Comparison of ENCODE assay signal across 9 mouse cellular contexts in genomic region chr6:52259811-52260261, GRCm38 (mm10). TPM values are rescaled to one million over a fixed set of nuclear protein-coding genes. Genes with fewer than 3 reads are reported as not detected.
DNase-seq lines count a peak whose midpoint lies in the region; ATAC-seq lines count a peak whose summit lies in the region.
"Had no signal": no experiment of that assay in that cellular context is flagged by ENCODE, and none has a peak within 500 bp of the region (broad histone marks: within the 10 kb centered on the region; RNA-seq: fewer than 3 reads in every experiment).

No protein-coding gene starts in this region.

- H3K4me3 ChIP-seq in heart, embryonic 15.5 days: peak overlapping the region; percentile 49
- H3K4me3 ChIP-seq in hindbrain, embryonic 12.5 days: peak overlapping the region; percentile 16
- no peak overlapping the region for H3K4me3 ChIP-seq in midbrain, embryonic 13.5 days (replicated peaks)

- no peak overlapping the region for H3K27ac ChIP-seq in heart, embryonic 15.5 days
- no peak overlapping the region for H3K27ac ChIP-seq in hindbrain, embryonic 12.5 days
- no peak overlapping the region for H3K27ac ChIP-seq in midbrain, embryonic 13.5 days

- no peaks in the 10 kb centered on the region for H3K36me3 ChIP-seq in heart, embryonic 15.5 days
- H3K36me3 ChIP-seq in hindbrain, embryonic 12.5 days: no peaks in the 10 kb centered on the region
- no peaks in the 10 kb centered on the region for H3K36me3 ChIP-seq in midbrain, embryonic 13.5 days

- 1% methylated on average over 39 of the region's 39 CpGs for WGBS in heart, embryonic 15.5 days
- 0% methylated on average over 39 of the region's 39 CpGs for WGBS in hindbrain, embryonic 12.5 days
- under 1% methylated on average over 39 of the region's 39 CpGs for WGBS in midbrain, embryonic 13.5 days

- H3K4me1 ChIP-seq in heart, embryonic 15.5 days (replicated peaks): peaks cover 20% of the 10 kb centered on the region
- H3K4me1 ChIP-seq in hindbrain, embryonic 12.5 days: peaks cover 9% of the 10 kb centered on the region
- H3K4me1 ChIP-seq in midbrain, embryonic 13.5 days (replicated peaks): peaks cover 6% of the 10 kb centered on the region; the same call in 1 of the 2 replicates

- no peaks in the 10 kb centered on the region for H3K9me3 ChIP-seq in heart, embryonic 15.5 days (replicated peaks)
- H3K9me3 ChIP-seq in hindbrain, embryonic 12.5 days (replicated peaks): no peaks in the 10 kb centered on the region
- no peaks in the 10 kb centered on the region for H3K9me3 ChIP-seq in midbrain, embryonic 13.5 days

- DNase-seq in heart, adult 9 months (ENCODE audit: low spot score in 2 of 2): no peak
- peak; percentile 43 for DNase-seq in R1 (ENCODE audit: low read depth, low spot score)
- no peak for DNase-seq in T-cell, adult 2 months (ENCODE audit: low spot score)
- DNase-seq in c-Kit-positive CD71-positive TER-119-positive erythroid progenitor cells, embryonic 14.5 days (ENCODE audit: low spot score): no peak
- DNase-seq in spleen, adult 12 weeks (ENCODE audit: low spot score): no peak
- DNase-seq: gastrocnemius, postnatal 25 days had no signal

- ATAC-seq in heart, embryonic 15.5 days (replicated peaks; ENCODE audit: insufficient number of reproducible peaks, insufficient read depth, low FRiP score, low read depth): no peak
- ATAC-seq in hindbrain, embryonic 12.5 days (ENCODE audit: low FRiP score): no peak
- no peak for ATAC-seq in midbrain, embryonic 13.5 days

- peaks cover 92% of the 10 kb centered on the region for H3K27me3 ChIP-seq in heart, embryonic 15.5 days
- H3K27me3 ChIP-seq in hindbrain, embryonic 12.5 days: peaks cover 90% of the 10 kb centered on the region
- peaks cover 98% of the 10 kb centered on the region for H3K27me3 ChIP-seq in midbrain, embryonic 13.5 days

- H3K9ac ChIP-seq in heart, embryonic 15.5 days: no peak overlapping the region
- H3K9ac ChIP-seq in hindbrain, embryonic 12.5 days: no peak overlapping the region
- H3K9ac ChIP-seq in midbrain, embryonic 13.5 days (replicated peaks): no peak overlapping the region

- H3K4me2 ChIP-seq in heart, embryonic 15.5 days: peak overlapping the region; percentile 75
- H3K4me2 ChIP-seq in hindbrain, embryonic 12.5 days (replicated peaks): peak overlapping the region; percentile 41; the same call in 1 of the 2 replicates
- H3K4me2 ChIP-seq in midbrain, embryonic 13.5 days (replicated peaks): peak overlapping the region; percentile 43; the same call in 1 of the 2 replicates

RNA-seq across cellular contexts. Expression of gene Hoxa13, which starts 0.8 kb away (rescaled TPM):
- 0.09 TPM in 1 of 2 replicates, not detected in the other for polyA plus RNA-seq in heart, embryonic 15.5 days (2015; fragmentation: Nextera tagmentation; extraction: Ambion mirVana)
- polyA plus RNA-seq in hindbrain, embryonic 12.5 days (2016; fragmentation: Nextera tagmentation; extraction: Ambion mirVana): not detected in 2 replicates
- not detected in 2 replicates for polyA plus RNA-seq in midbrain, embryonic 13.5 days (2015; fragmentation: Nextera tagmentation; extraction: Ambion mirVana)

RNA-seq across cellular contexts. Expression of gene Hoxa11, which starts 14.2 kb away (rescaled TPM):
- polyA plus RNA-seq in heart, embryonic 15.5 days (2015; fragmentation: Nextera tagmentation; extraction: Ambion mirVana): 0.06 TPM in 1 of 2 replicates, not detected in the other
- polyA plus RNA-seq in hindbrain, embryonic 12.5 days (2016; fragmentation: Nextera tagmentation; extraction: Ambion mirVana): not detected in 2 replicates
- polyA plus RNA-seq in midbrain, embryonic 13.5 days (2015; fragmentation: Nextera tagmentation; extraction: Ambion mirVana): not detected in 2 replicates

RNA-seq across cellular contexts. Expression of gene Hoxa10, which starts 19.2 kb away (rescaled TPM):
- polyA plus RNA-seq in heart, embryonic 15.5 days (2015; fragmentation: Nextera tagmentation; extraction: Ambion mirVana): 0.19 and 0.55 TPM in 2 replicates
- not detected in 2 replicates for polyA plus RNA-seq in hindbrain, embryonic 12.5 days (2016; fragmentation: Nextera tagmentation; extraction: Ambion mirVana)
- 0.30 TPM in 1 of 2 replicates, not detected in the other for polyA plus RNA-seq in midbrain, embryonic 13.5 days (2015; fragmentation: Nextera tagmentation; extraction: Ambion mirVana)

RNA-seq across cellular contexts. Expression of gene Hoxa9, which starts 28.9 kb away (rescaled TPM):
- 0.13 and 0.24 TPM in 2 replicates for polyA plus RNA-seq in heart, embryonic 15.5 days (2015; fragmentation: Nextera tagmentation; extraction: Ambion mirVana)
- 0.12 TPM in 1 of 2 replicates, not detected in the other for polyA plus RNA-seq in hindbrain, embryonic 12.5 days (2016; fragmentation: Nextera tagmentation; extraction: Ambion mirVana)
- not detected in 2 replicates for polyA plus RNA-seq in midbrain, embryonic 13.5 days (2015; fragmentation: Nextera tagmentation; extraction: Ambion mirVana)

RNA-seq across cellular contexts. Expression of gene Hoxa7, which starts 38.2 kb away (rescaled TPM):
- polyA plus RNA-seq in heart, embryonic 15.5 days (2015; fragmentation: Nextera tagmentation; extraction: Ambion mirVana): 0.54 and 1.4 TPM in 2 replicates
- polyA plus RNA-seq in hindbrain, embryonic 12.5 days (2016; fragmentation: Nextera tagmentation; extraction: Ambion mirVana): 0.79 and 1.0 TPM in 2 replicates
- not detected in 2 replicates for polyA plus RNA-seq in midbrain, embryonic 13.5 days (2015; fragmentation: Nextera tagmentation; extraction: Ambion mirVana)
